Mouse (Mus musculus) myocyte (in vitro differentiated cells): Measurements from ENCODE around the gene Plcb4.

Source experiments
- CEBPB ChIP-seq: IDR thresholded peaks from 2 replicates; pipeline ENCODE4 v1.6.1; 2011; ENCODE audit warnings: mild to moderate bottlenecking, moderate library complexity; ENCODE audit not compliant: poor library complexity, insufficient read depth, severe bottlenecking
- E2F4 ChIP-seq: IDR thresholded peaks from one replicate; pipeline ENCODE4 v1.6.1; 2011; ENCODE audit warnings: mild to moderate bottlenecking, control low read depth, moderate library complexity; ENCODE audit not compliant: insufficient read depth
- MAX ChIP-seq: IDR thresholded peaks from one replicate; pipeline ENCODE4 v1.6.1; 2011; ENCODE audit warnings: low read depth, mild to moderate bottlenecking, control low read depth
- MYOD1 ChIP-seq, 3 experiments: IDR thresholded peaks; one replicate each; pipeline ENCODE4 v1.6.1; 2011; ENCODE audit warnings: control low read depth in 2 of 3, low read depth in 2 of 3, mild to moderate bottlenecking in 2 of 3, moderate library complexity in 1 of 3; ENCODE audit not compliant: insufficient read length in 2 of 3, control insufficient read depth in 1 of 3
- MYOG ChIP-seq, 3 experiments: IDR thresholded peaks; one replicate each; pipeline ENCODE4 v1.6.1; 2011; ENCODE audit warnings: control low read depth in 2 of 3, low read depth in 2 of 3, mild to moderate bottlenecking in 2 of 3; ENCODE audit not compliant: insufficient read length in 2 of 3, control insufficient read depth in 1 of 3, insufficient read depth in 1 of 3
- POLR2A ChIP-seq: IDR thresholded peaks from one replicate; pipeline ENCODE4 v1.6.1; 2011; ENCODE audit warnings: low read depth, mild to moderate bottlenecking, control low read depth, moderate library complexity; ENCODE audit not compliant: insufficient read length
- POLR2AphosphoS2 ChIP-seq: IDR thresholded peaks from one replicate; pipeline ENCODE4 v1.6.1; 2011; ENCODE audit warnings: low read depth, control low read depth; ENCODE audit not compliant: insufficient read length
- REST ChIP-seq: IDR thresholded peaks from one replicate; pipeline ENCODE4 v1.6.1; 2011; ENCODE audit warnings: mild to moderate bottlenecking, control low read depth, moderate library complexity; ENCODE audit not compliant: insufficient read depth, insufficient read length
- SRF ChIP-seq: IDR thresholded peaks from one replicate; pipeline ENCODE4 v1.6.1; 2011; ENCODE audit warnings: low read depth; ENCODE audit not compliant: control insufficient read depth, insufficient read length
- TCF3 ChIP-seq: IDR thresholded peaks from one replicate; pipeline ENCODE4 v1.6.1; 2011; ENCODE audit warnings: low read depth, control low read depth; ENCODE audit not compliant: insufficient read length
- USF1 ChIP-seq: IDR thresholded peaks from one replicate; pipeline ENCODE4 v1.6.1; 2011; ENCODE audit warnings: low read depth, mild to moderate bottlenecking, control low read depth, moderate library complexity

DNA sequence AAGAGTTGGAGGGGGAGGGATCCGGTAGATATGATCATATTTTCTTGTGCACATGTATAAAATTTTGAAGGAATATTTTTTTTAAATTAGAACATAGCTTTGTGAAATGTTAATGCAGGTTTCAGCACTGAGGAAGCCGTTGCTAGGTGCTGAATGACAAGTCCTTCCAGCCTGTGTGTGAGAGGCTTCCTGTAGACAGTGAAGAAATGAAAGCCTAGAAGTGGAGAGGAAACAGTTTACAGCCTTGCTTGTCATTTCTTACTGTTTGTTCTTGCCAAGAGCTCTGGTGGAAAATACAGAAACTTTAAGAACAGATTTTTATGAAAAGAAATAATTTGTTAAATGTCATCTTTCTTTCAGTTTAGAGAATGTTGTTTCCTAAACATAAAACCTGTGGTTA lies 214.9 kb downstream of the Plcb4 start:
- no peak for TF ChIP-seq POLR2A
- TF ChIP-seq MYOG (IDR thresholded peaks at IDR 0.05; ENCODE audit: control insufficient read depth in 1 of 3, insufficient read depth in 1 of 3, insufficient read length in 2 of 3, low read depth in 2 of 3): no peak
- TF ChIP-seq MAX: no peak
- TF ChIP-seq SRF: no peak
- no peak for TF ChIP-seq MYOD1 (IDR thresholded peaks at IDR 0.05; ENCODE audit: control insufficient read depth in 1 of 3, insufficient read length in 2 of 3, low read depth in 2 of 3)
- no peak for TF ChIP-seq CEBPB
- TF ChIP-seq E2F4: no peak
- TF ChIP-seq REST: no peak
- TF ChIP-seq POLR2AphosphoS2: no peak
- TF ChIP-seq USF1: no peak
- TF ChIP-seq TCF3: no peak
